Mouse (Mus musculus) liver, embryonic 16.5 days (tissue): ENCODE measurements around the gene Cldn4. TPM values are rescaled to one million over a fixed set of nuclear protein-coding genes. Genes with fewer than 3 reads are reported as not detected.
"Not testable (repeated sequence)": the region's sequence is repeated elsewhere in the genome, so short reads cannot be mapped to it uniquely, and the experiment has no call there.

Source experiments
- ATAC-seq: fragments of 200-750 bp; cut with Nextera tagmentation; 2 replicates; pipeline ENCODE4 v1.8.0; 2017; ENCODE audit warnings: low read depth, mild to moderate bottlenecking, moderate number of reproducible peaks, moderate library complexity
- H3K27ac ChIP-seq: fragments of 300-500 bp; sonication (generic); 2 replicates; pipeline ENCODE4 v1.5.1; 2014; ENCODE audit warnings: mild to moderate bottlenecking, low read length
- H3K27me3 ChIP-seq: fragments of 300-500 bp; sonication (generic); 2 replicates; pipeline ENCODE4 v1.6.1; 2014; ENCODE audit warnings: low read depth, low read length, mixed read lengths; ENCODE audit not compliant: control insufficient read depth, insufficient read depth
- H3K36me3 ChIP-seq: fragments of 300-500 bp; sonication (generic); 2 replicates; pipeline ENCODE4 v1.6.1; 2014; ENCODE audit warnings: mild to moderate bottlenecking; ENCODE audit not compliant: control insufficient read depth, insufficient read depth
- H3K4me1 ChIP-seq: fragments of 300-500 bp; sonication (generic); 2 replicates; pipeline ENCODE4 v1.6.1; 2014; ENCODE audit warnings: low read depth, low read length, mixed read lengths; ENCODE audit not compliant: control insufficient read depth
- H3K4me2 ChIP-seq: fragments of 300-500 bp; sonication (generic); 2 replicates; pipeline ENCODE4 v1.6.1; 2014; ENCODE audit warnings: low read depth, low read length, mixed read lengths
- H3K4me3 ChIP-seq: fragments of 300-500 bp; sonication (generic); 2 replicates; pipeline ENCODE4 v1.5.1; 2014; ENCODE audit warnings: low read depth, mild to moderate bottlenecking, low read length
- H3K9ac ChIP-seq: fragments of 300-500 bp; sonication (generic); 2 replicates; pipeline ENCODE4 v1.6.1; 2014; ENCODE audit warnings: low read depth, low read length
- H3K9me3 ChIP-seq: fragments of 300-500 bp; sonication (generic); replicated peaks from 2 replicates; pipeline ENCODE4 v1.6.1; 2016; ENCODE audit warnings: low read length; ENCODE audit not compliant: control insufficient read depth
- WGBS: fragments of 180-500 bp; shearing (Covaris S2); extraction: QIAGEN DNeasy Blood & Tissue Kit; methylation state at CpG from one replicate; pipeline ENCODE4 v1.1.7; 2014; ENCODE audit not compliant: insufficient replicate concordance; 5-methylcytosine and 5-hydroxymethylcytosine counted together
- polyA plus RNA-seq: library from polyadenylated mRNA; unstranded; fragments of >200 nt; fragmentation: Nextera tagmentation; extraction: Ambion mirVana; gene quantifications from 2 replicates; pipeline ENCODE4 v1.2.1, GENCODE M21; 2015

The Cldn4 gene
- polyA plus RNA-seq, 1 experiment from 2014 or later: 0.71 TPM

- not testable (repeated sequence) for H3K4me2 ChIP-seq, H3K36me3 ChIP-seq, ATAC-seq, H3K9me3 ChIP-seq, H3K27me3 ChIP-seq, H3K27ac ChIP-seq, H3K9ac ChIP-seq, H3K4me3 ChIP-seq, H3K4me1 ChIP-seq
- WGBS: 54% methylated on average over 2 of the region's 7 CpGs
Observed at GRCm38 (mm10) chr5:134939554-134939953, 7.2 kb downstream of the Cldn4 start.

DNA sequence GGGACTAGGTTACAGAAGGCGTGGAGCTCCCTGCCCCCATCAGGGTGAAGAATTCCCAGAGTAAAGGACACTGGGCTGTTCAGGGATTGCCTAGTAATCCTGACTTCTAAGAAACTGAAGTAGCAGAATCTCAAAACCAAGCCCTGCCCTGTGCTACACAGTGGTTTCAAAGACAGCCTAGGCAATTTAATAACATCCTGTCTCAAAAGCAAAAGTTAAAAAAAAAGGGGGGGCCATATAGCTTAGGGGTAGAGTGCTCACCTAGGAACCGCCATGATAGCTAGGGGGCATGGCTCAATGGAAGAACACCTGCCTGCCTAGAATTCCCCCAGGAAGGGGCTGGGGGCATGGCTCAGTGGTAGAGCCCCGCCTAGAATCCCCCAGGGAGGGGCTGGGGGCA is 7.7 kb downstream of the Cldn4 start:
- no peak for ATAC-seq
- 69% methylated on average over 3 of the region's 3 CpGs for WGBS
- Histone ChIP-seq H3K9me3 (no peaks in the 10 kb centered on the region), H3K4me1 (peaks cover 3% of the 10 kb centered on the region), H3K27me3 (no peaks in the 10 kb centered on the region), H3K4me3 (no peak overlapping the region), H3K27ac (no peak overlapping the region), H3K9ac (no peak overlapping the region), H3K4me2 (no peak overlapping the region), H3K36me3 (peaks cover under 1% of the 10 kb centered on the region; the same call in 1 of the 2 replicates)

DNA sequence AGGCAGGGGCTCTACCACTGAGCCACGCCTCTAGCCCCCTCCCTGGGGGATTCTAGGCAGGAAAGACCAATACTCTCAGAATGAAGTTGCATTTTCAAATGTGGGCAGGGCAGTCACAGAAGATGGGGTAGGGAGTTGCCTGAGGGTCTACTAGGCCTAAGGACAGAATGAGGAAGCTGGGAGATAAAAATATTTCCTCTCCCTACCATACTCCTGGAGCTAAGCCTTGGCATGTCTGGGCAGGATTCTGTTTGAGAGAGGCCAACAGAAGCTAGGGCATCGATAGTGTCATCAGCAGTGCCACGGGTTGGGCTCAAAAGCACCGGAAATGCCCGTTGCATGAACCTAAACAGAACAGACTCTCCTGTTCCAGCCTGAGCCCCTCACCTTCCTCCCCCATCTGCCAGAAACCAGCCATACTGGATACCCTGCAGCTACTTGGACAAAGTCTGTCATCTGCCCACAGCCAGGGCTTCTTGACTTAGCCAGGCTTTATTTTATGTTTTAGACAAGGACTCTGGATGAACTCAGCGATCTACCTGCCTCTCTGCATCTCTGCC is 10.0 kb downstream of the Cldn4 start:
- WGBS: 55% methylated on average over 6 of the region's 6 CpGs
- Histone ChIP-seq H3K27ac (no peak overlapping the region), H3K9me3 (no peaks in the 10 kb centered on the region), H3K4me3 (no peak overlapping the region), H3K4me2 (no peak overlapping the region), H3K4me1 (peaks cover 12% of the 10 kb centered on the region), H3K36me3 (peaks cover 4% of the 10 kb centered on the region; the same call in 1 of the 2 replicates), H3K27me3 (no peaks in the 10 kb centered on the region), H3K9ac (no peak overlapping the region)
- ATAC-seq: no peak

DNA sequence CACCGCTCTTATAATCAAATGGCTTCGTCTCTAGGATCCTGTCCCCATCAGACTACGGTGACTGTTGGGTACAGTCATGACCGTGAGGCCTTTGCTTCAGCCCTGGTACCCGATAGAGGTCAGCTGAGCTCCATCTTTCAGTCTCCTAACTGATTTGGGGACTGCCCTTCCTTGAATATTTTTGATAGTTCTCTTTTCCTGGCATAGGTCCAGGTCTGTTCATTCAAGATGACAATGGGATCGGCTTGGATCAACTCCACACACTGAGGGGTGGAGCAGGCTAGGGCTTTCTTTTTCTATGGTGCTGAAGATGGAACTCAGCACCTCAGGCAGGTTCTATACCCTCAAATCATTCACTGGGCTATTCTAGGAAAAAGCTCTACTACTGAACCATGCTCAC is 10.7 kb downstream of the Cldn4 start:
- no peak overlapping the region for H3K9ac ChIP-seq
- no peak overlapping the region for H3K4me2 ChIP-seq
- no peaks in the 10 kb centered on the region for H3K27me3 ChIP-seq
- no peaks in the 10 kb centered on the region for H3K9me3 ChIP-seq
- ATAC-seq: no peak
- H3K4me3 ChIP-seq: no peak overlapping the region
- no peak overlapping the region for H3K27ac ChIP-seq
- WGBS: 79% methylated on average over 6 of the region's 6 CpGs
- H3K4me1 ChIP-seq: peaks cover 17% of the 10 kb centered on the region
- peaks cover 4% of the 10 kb centered on the region; the same call in 1 of the 2 replicates for H3K36me3 ChIP-seq

DNA sequence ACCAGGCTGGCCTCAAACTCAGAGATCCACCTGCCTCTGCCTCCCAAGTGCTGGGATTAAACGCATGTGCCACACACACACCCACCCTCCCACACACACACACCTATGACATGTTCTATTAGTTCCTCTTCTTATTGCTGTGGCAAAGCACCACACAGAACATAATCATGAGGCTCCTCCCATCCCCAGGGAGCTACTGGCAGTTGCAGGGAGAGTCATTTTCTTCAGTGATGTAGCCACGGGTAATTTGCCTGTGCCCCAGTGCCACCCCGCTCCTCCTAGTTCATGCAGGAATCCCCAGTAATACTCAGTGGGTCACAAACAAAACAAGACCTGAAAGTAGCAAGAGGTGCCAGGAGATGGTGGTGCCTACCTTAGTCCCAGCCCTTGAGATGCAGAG is 12.1 kb downstream of the Cldn4 start:
- H3K4me2 ChIP-seq: no peak overlapping the region
- H3K4me3 ChIP-seq: no peak overlapping the region
- peaks cover 17% of the 10 kb centered on the region for H3K4me1 ChIP-seq
- no peaks in the 10 kb centered on the region for H3K9me3 ChIP-seq
- no peak for ATAC-seq
- H3K36me3 ChIP-seq: peaks cover 4% of the 10 kb centered on the region; the same call in 1 of the 2 replicates
- no peak overlapping the region for H3K9ac ChIP-seq
- H3K27me3 ChIP-seq: peaks cover 2% of the 10 kb centered on the region; the same call in 1 of the 2 replicates
- WGBS: 64% methylated on average over 3 of the region's 3 CpGs
- H3K27ac ChIP-seq: no peak overlapping the region

- not testable (repeated sequence) for H3K9ac ChIP-seq
Observed at GRCm38 (mm10) chr5:134933686-134934085, 13.0 kb downstream of the Cldn4 start.

GRCm38 (mm10) chr5:134933281-134933680 is 13.5 kb downstream of the Cldn4 start:
- ATAC-seq: no peak
- H3K4me1 ChIP-seq: peaks cover 17% of the 10 kb centered on the region
- peak overlapping the region; percentile 89 for H3K4me3 ChIP-seq
- peaks cover 4% of the 10 kb centered on the region; the same call in 1 of the 2 replicates for H3K36me3 ChIP-seq
- H3K9me3 ChIP-seq: no peaks in the 10 kb centered on the region
- WGBS: 77% methylated on average over 8 of the region's 8 CpGs
- peak overlapping the region; percentile 91 for H3K9ac ChIP-seq
- peak overlapping the region; percentile 98 for H3K27ac ChIP-seq
- H3K27me3 ChIP-seq: peaks cover 6% of the 10 kb centered on the region; the same call in 1 of the 2 replicates
- peak overlapping the region; percentile 87 for H3K4me2 ChIP-seq

More at GRCm38 (mm10) chr5:134933686-134934085, 13.0 kb downstream of the Cldn4 start:
- H3K27me3 ChIP-seq, H3K9me3 ChIP-seq, H3K36me3 ChIP-seq, H3K27ac ChIP-seq, ATAC-seq: not testable (repeated sequence)
- peaks cover 17% of the 10 kb centered on the region for H3K4me1 ChIP-seq
- peak overlapping the region; percentile 89 for H3K4me3 ChIP-seq
- 71% methylated on average over 5 of the region's 5 CpGs for WGBS
- H3K4me2 ChIP-seq: peak overlapping the region; percentile 87

DNA sequence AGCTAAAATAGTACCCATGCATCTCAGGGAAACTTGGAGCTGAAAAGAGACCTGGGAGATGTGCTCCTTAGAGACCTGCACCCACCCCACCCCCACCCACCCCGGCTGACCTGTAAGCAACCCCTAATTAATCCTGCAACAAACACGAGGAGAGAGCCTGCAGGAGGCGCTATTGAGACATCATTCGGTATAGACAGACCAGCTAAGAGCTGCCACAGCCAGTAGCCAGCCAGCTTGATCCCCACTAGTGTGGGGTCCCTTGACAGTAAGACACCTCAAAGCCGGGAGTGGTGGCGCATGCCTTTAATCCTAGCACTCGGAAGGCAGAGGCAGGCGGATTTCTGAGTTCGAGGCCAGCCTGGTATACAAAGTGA is 13.8 kb downstream of the Cldn4 start:
- H3K4me3 ChIP-seq: peak overlapping the region; percentile 89
- H3K36me3 ChIP-seq: peaks cover 4% of the 10 kb centered on the region; the same call in 1 of the 2 replicates
- H3K27me3 ChIP-seq: peaks cover 6% of the 10 kb centered on the region; the same call in 1 of the 2 replicates
- peak; percentile 41 for ATAC-seq
- H3K4me1 ChIP-seq: peaks cover 17% of the 10 kb centered on the region
- H3K9ac ChIP-seq: peak overlapping the region; percentile 91
- peak overlapping the region; percentile 98 for H3K27ac ChIP-seq
- no peaks in the 10 kb centered on the region for H3K9me3 ChIP-seq
- 38% methylated on average over 9 of the region's 9 CpGs for WGBS
- H3K4me2 ChIP-seq: peak overlapping the region; percentile 87

- peak; percentile 97 for ATAC-seq
- peak within 1 kb of the TSS; percentile 98 for H3K27ac ChIP-seq
- H3K9ac ChIP-seq: peak within 1 kb of the TSS; percentile 91
- H3K36me3 ChIP-seq: peaks cover 4% of the 10 kb centered on the region; the same call in 1 of the 2 replicates
- H3K4me1 ChIP-seq: peaks cover 17% of the 10 kb centered on the region
- peaks cover 6% of the 10 kb centered on the region; the same call in 1 of the 2 replicates for H3K27me3 ChIP-seq
- H3K9me3 ChIP-seq: no peaks in the 10 kb centered on the region
- H3K4me2 ChIP-seq: peak within 1 kb of the TSS; percentile 87
- peak within 1 kb of the TSS; percentile 89 for H3K4me3 ChIP-seq
- WGBS: under 1% methylated on average over 41 of the region's 41 CpGs
Observed at GRCm38 (mm10) chr5:134932179-134932902, 14.4 kb downstream of the Cldn4 start, which contains the start of gene Mettl27. Mettl27 (plus strand) TSS chr5:134932368.
